Comparison of ENCODE assay signal across 12 mouse cellular contexts in the genomic region with DNA sequence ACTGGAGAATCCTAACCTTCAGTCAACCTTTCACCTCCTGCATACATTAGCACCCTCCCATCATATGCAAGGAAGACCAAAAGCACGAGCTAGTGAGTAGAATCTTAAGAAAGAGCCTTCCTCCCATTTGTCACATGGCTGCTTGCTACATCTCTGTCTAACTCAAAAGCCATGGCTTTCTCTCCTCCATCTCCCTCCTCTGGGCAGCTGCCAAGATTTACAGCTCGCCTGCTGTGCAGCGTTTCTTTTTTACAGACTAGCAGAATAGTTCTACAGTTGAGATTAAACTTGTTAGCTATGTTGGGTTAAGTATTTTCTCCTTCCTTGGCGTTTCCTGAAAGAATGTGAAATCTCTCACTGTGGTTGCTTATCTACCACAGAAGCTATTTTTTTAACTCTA.
DNase-seq lines count a peak whose midpoint lies in the region; ATAC-seq lines count a peak whose summit lies in the region.
"Had no signal": no experiment of that assay in that cellular context is flagged by ENCODE, and none has a peak within 500 bp of the region (broad histone marks: within the 10 kb centered on the region; RNA-seq: fewer than 3 reads in every experiment).

No protein-coding gene starts in this region.

- no peak overlapping the region for H3K4me3 ChIP-seq in lung, embryonic 16.5 days (ENCODE audit: low read length)
- H3K4me3 ChIP-seq: embryonic facial prominence, embryonic 13.5 days; lung, embryonic 15.5 days had no signal

- no peak overlapping the region for H3K27ac ChIP-seq in lung, embryonic 16.5 days (ENCODE audit: low read length)
- H3K27ac ChIP-seq: embryonic facial prominence, embryonic 13.5 days; lung, embryonic 15.5 days had no signal

- no peak overlapping the region for H3K9ac ChIP-seq in lung, embryonic 16.5 days (ENCODE audit: low read length)
- H3K9ac ChIP-seq: embryonic facial prominence, embryonic 13.5 days; lung, embryonic 15.5 days had no signal

- no peaks in the 10 kb centered on the region for H3K36me3 ChIP-seq in lung, embryonic 16.5 days (ENCODE audit: control insufficient read depth, insufficient read depth, low read length)
- H3K36me3 ChIP-seq: embryonic facial prominence, embryonic 13.5 days; lung, embryonic 15.5 days had no signal

- no peaks in the 10 kb centered on the region for H3K9me3 ChIP-seq in lung, embryonic 16.5 days (ENCODE audit: control insufficient read depth, low read length)
- H3K9me3 ChIP-seq: embryonic facial prominence, embryonic 13.5 days; lung, embryonic 15.5 days had no signal

- intact Hi-C loops in heart, postnatal 10 days (cut with DNase I): no loop called here

- no peak overlapping the region for H3K4me2 ChIP-seq in lung, embryonic 16.5 days (ENCODE audit: low read depth, low read length)
- H3K4me2 ChIP-seq: embryonic facial prominence, embryonic 13.5 days; lung, embryonic 15.5 days had no signal

- H3K4me1 ChIP-seq in lung, embryonic 16.5 days (replicated peaks; ENCODE audit: control insufficient read depth, insufficient read depth, low read length): peaks cover 5% of the 10 kb centered on the region

- WGBS in lung, embryonic 16.5 days: 11% methylated on average over 4 of the region's 4 CpGs

- peak; percentile 43 to 47 for DNase-seq in heart, postnatal 10 days
- DNase-seq in heart, adult 8-10 months (ENCODE audit: low spot score): no peak
- no peak for DNase-seq in lung, adult 18-20 months
- DNase-seq in NIH3T3 (ENCODE audit: low read depth): peak; percentile 72
- DNase-seq in brain, adult 2 months (ENCODE audit: low read depth, low spot score): peak; percentile 21
- DNase-seq in adrenal gland, adult 8-10 months: no peak
- DNase-seq: cerebellum, adult 9-11 months had no signal

- no peaks in the 10 kb centered on the region for H3K27me3 ChIP-seq in lung, embryonic 16.5 days (ENCODE audit: control insufficient read depth, insufficient read depth, low read depth, low read length)
- H3K27me3 ChIP-seq: embryonic facial prominence, embryonic 13.5 days; lung, embryonic 15.5 days had no signal

- ATAC-seq in lung, embryonic 16.5 days (ENCODE audit: low read depth): peak; percentile 41; the same call in 1 of the 2 replicates
- ATAC-seq: inflammation-experienced regulatory T-cells, adult 6 months; midbrain, embryonic 16.5 days had no signal

Comparison
In these comparisons a context has a peak if more than half of its experiments do, and no peak if none do; other contexts are left out.
1. DNase-seq: peak in heart, postnatal 10 days (2 of 2), NIH3T3 (single experiment) and brain, adult 2 months (single experiment); none in heart, adult 8-10 months (single experiment), lung, adult 18-20 months (0 of 2) and adrenal gland, adult 8-10 months (single experiment).